Mouse (Mus musculus): ENCODE measurements around the gene Zfp365.

Gene Zfp365

DNA sequence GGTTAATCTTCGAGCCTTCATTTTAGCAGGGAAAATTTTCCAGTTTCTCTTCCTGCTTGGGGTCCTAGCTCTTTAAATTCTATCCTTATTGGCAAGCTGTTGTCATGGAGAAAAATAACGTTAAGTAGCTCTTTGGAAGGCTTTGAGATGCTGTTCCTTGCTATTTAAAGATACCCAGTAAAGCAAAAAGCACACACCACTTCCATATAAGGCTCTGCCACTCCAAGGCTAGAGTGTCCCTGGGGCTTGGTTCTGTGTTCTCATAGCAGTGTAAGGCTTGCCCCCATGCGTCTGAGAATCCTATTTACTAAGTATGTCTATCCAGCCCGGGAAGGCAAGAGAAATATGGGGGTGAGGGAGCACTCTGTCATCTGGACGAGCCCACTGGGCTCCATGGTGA is 56.7 kb downstream of the Zfp365 start:
- in situ Hi-C loops (cut with MboI; ENCODE audit: unreplicated experiment in 2 of 2), result loop anchor here (5.0 to 25.0 kb wide), 6 partner anchors 318 to 1332 kb away; partner anchors contain the start of gene Egr2 (in 1 of the 2)

DNA sequence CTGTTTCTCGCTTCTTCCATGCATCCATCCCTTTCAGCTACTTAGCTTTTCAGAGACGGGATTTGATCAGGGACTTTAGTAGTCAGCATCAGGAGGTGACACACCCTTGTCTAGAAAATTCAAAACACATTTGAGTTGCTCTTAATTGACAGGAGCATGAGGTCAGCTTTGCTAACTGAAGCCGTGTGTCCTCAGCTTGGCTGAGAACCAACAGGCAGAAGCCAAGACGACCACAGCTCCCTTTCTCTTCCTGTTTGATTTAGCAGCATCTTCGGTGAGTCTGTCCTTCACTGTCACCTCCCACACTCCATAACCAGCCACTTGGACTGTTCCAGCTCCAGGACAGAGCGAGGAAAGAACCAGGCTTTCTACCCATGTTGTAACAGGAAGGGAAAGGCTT is 60.1 kb downstream of the Zfp365 start:
- in situ Hi-C loops (cut with MboI; ENCODE audit: unreplicated experiment in 2 of 2), result loop anchor here in 1 of 2 experiments (25.0 kb wide), 2 partner anchors 990 to 1335 kb away; no protein-coding TSS in a partner anchor

DNA sequence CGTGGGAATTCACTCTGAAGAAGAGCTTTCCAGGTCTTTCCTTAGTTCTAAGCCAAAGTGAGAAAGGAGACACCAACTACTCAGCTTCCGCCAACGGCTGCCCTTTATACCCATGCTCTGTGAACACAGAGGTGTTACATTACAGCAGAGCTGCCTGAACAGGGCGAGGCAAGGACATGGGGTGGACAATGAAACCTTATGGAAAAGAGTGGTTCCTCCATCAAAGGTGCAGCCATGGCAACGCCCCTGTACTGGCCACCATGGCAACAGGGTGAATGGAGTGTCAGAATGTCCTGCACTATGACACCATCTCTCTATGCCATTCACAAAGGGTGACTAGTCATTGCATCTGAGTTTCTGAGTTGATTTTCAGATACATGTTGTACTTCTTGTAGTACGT is 61.4 kb downstream of the Zfp365 start:
- in situ Hi-C loops (cut with MboI; ENCODE audit: unreplicated experiment in 2 of 2), result loop anchor here in 1 of 2 experiments (25.0 kb wide), 2 partner anchors 989 to 1336 kb away; no protein-coding TSS in a partner anchor

DNA sequence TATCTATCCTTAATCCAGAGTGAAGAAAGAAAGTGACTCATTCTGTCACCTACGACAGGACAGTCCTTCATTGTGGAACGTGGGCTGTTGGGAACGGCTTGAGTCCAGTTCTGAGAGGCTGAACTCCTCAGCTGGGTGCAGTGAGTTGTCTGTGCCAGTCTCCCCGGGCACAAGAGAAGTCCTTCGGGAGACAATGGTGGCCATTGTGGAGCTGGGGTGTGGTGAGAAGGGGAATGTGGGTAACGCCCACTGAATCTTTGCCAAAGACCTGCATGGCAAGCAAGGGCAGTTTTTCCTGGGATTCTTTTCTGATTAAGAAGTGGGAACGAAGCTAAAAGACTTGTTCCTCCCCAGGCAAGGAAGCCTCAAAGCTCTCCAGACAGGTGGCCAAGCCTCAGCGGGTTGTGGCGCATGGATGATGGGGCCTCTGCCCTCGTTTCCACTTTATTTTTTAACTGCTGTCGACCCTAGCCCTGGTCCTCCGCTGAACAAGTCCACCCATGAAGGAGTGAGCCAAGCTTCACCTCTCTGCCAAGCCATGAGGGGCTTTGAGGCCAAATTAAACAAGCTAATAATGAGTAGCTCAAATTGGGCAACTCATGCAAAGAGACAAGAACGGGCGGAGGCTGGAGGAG is 66.3 kb downstream of the Zfp365 start:
- in situ Hi-C loops (cut with MboI; ENCODE audit: unreplicated experiment in 2 of 2), result no loop called here

DNA sequence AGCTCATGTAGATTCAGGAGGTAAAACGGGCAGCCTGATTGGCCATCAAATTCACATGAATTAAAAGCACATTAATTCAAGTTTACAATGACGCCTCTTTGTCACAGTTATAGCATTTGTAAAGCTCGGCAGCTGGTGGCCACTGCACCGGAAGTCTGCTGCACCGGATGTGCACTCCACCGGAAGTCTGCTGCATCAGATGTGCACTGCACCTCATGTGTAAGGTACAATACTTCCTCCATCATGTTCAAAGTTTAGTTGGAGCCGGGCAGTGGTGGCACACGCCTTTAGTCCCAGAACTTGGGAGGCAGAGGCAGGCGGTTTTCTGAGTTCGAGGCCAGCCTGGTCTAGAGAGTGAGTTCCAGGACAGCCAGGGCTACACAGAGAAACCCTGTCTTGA is 70.9 kb downstream of the Zfp365 start:
- in situ Hi-C loops (cut with MboI; ENCODE audit: unreplicated experiment in 2 of 2), result no loop called here

DNA sequence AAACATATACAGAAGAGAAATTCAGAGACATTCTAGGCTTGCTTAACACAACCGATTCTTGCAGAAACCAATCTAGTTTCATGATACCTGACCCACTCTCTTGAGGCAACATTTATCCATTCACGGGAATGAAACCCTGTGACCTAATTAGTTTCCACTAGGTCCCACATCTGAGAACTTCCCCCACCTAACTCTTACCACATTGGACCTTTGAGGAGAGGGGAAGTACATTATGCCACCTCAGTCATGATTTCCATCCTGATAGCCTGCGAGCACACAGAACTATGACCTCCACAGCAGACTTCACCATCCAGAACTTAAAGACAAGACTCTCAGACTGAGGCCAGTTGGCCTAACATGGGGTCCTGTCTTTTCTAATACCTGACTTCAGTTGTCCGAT is 71.7 kb downstream of the Zfp365 start:
- in situ Hi-C loops (cut with MboI; ENCODE audit: unreplicated experiment in 2 of 2), result no loop called here

DNA sequence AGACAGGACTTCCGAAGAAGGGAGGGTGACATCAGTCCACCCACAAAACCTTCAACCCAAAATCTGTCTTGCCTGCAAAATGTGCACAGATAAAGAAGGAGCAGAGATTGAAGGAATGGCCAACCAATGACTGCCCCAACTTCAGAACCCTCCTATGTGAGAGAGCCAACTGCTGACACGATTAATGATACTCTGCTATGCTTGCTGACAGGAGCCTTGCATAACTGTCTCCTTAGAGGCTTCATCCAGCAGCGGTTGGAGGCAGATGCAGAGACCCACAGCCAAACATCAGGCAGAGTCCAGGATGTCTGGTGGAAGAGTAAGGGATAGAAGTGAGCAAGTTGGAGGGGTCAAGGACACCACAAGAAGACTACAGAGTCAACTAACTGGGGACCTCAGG is 73.3 kb downstream of the Zfp365 start:
- in situ Hi-C loops (cut with MboI; ENCODE audit: unreplicated experiment in 2 of 2), result no loop called here

DNA sequence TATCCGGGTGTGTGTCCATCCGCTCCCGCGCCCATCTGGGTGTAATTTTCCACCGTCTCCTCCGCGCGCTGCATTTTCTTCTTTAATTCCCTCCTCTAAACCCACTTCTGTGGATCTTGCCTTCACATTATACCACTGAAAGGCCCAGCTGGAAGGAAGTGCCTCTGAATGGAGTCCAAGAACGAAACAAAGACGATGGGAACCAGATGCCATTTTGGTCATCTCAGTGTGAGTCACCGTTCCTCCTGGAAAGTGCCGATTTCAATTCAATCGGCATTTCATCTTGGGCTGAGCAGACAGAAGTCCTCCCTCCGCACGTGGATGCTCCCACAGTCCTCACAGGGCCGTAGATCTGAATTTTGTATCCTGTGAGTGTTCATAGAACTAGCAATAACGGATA is 76.0 kb downstream of the Zfp365 start:
- in situ Hi-C loops (cut with MboI; ENCODE audit: unreplicated experiment in 2 of 2), result no loop called here
